Mouse (Mus musculus) thymus, adult 2 months (tissue): ENCODE measurements around the gene Cdc42bpg. TPM values are rescaled to one million over a fixed set of nuclear protein-coding genes. Genes with fewer than 3 reads are reported as not detected.

ENCODE experiments used
- DNase-seq: peaks from one replicate; pipeline ENCODE4 v3.0.0; 2021
- H3K27ac ChIP-seq: fragments of 200-500 bp; 2 replicates; pipeline ENCODE4 v1.5.1; 2012; ENCODE audit warnings: low read length, control low read depth; ENCODE audit not compliant: control insufficient read depth, insufficient read depth
- H3K27me3 ChIP-seq: fragments of 200-500 bp; 2 replicates; pipeline ENCODE4 v1.6.1; 2012; ENCODE audit warnings: mild to moderate bottlenecking, low read length, moderate library complexity, mixed read lengths; ENCODE audit not compliant: control insufficient read depth, insufficient read depth
- H3K36me3 ChIP-seq: fragments of 200-500 bp; 2 replicates; pipeline ENCODE4 v1.6.1; 2012; ENCODE audit warnings: mild to moderate bottlenecking, low read length, moderate library complexity; ENCODE audit not compliant: control insufficient read depth, insufficient read depth
- H3K4me1 ChIP-seq: fragments of 200-500 bp; replicated peaks from 2 replicates; pipeline ENCODE4 v1.6.1; 2012; ENCODE audit warnings: low read length; ENCODE audit not compliant: control insufficient read depth, insufficient read depth
- H3K4me3 ChIP-seq: fragments of 200-500 bp; 2 replicates; pipeline ENCODE4 v1.5.1; 2012; ENCODE audit warnings: mild to moderate bottlenecking, low read length, control low read depth, moderate library complexity; ENCODE audit not compliant: control insufficient read depth, insufficient read depth
- CTCF ChIP-seq: fragments of 200-500 bp; IDR thresholded peaks from 2 replicates; pipeline ENCODE4 v1.5.1; 2012; ENCODE audit warnings: mild to moderate bottlenecking, control low read depth, low read length, moderate library complexity, borderline replicate concordance; ENCODE audit not compliant: control insufficient read depth, poor library complexity, insufficient read depth; ENCODE audit errors: extremely low read depth
- POLR2A ChIP-seq: fragments of 200-500 bp; IDR thresholded peaks from 2 replicates; pipeline ENCODE4 v1.6.1; 2012; ENCODE audit warnings: mild to moderate bottlenecking, low read length, control low read depth, moderate library complexity; ENCODE audit not compliant: control insufficient read depth, poor library complexity, insufficient read depth; ENCODE audit errors: extremely low read depth
- WGBS: fragments of 180-500 bp; shearing (Covaris S2); methylation state at CpG from one replicate; pipeline ENCODE4 v1.1.7; 2018; 5-methylcytosine and 5-hydroxymethylcytosine counted together
- polyA plus RNA-seq: library from polyadenylated mRNA; depleted of rRNA; stranded (reverse); fragments of >200 nt; gene quantifications from 2 replicates; pipeline ENCODE4 v1.2.3, GENCODE M21; 2012; rRNA removed

The Cdc42bpg gene
- 12.8 and 12.9 TPM in 2 replicates for polyA plus RNA-seq

DNA sequence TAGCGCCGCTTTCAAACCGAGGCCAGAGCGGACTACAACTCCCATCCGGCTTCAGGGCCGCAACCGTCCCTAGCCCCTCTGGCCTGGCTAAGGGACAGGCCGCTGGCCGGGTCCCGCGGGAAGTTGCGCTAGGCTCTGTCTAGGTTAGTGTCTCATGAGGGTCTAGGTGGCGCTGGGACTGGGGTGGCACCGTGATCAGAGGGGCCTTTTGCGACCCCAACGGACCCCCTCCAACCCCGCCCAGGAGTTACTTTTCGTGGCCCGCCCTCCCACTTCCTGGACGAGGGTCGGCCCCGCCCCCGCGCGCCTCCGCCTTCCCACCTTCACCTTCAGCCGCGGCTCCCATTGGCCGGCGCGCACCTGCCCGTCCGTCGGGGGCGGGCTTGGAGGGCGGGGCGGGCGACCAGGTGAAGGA lies at the start of gene Cdc42bpg:
TSS of gene Cdc42bpg (plus strand) at position 320 of the 415 bp plus-strand sequence.
- Histone ChIP-seq H3K4me1 (peaks cover 13% of the 10 kb centered on the region), H3K36me3 (no peaks in the 10 kb centered on the region), H3K4me3 (peak within 1 kb of the TSS; percentile 46), H3K27me3 (no peaks in the 10 kb centered on the region), H3K27ac (peak within 1 kb of the TSS; percentile 71)
- no peak for TF ChIP-seq CTCF
- no peak for TF ChIP-seq POLR2A
- peak; percentile 91 for DNase-seq
- 3% methylated on average over 34 of the region's 38 CpGs for WGBS

DNA sequence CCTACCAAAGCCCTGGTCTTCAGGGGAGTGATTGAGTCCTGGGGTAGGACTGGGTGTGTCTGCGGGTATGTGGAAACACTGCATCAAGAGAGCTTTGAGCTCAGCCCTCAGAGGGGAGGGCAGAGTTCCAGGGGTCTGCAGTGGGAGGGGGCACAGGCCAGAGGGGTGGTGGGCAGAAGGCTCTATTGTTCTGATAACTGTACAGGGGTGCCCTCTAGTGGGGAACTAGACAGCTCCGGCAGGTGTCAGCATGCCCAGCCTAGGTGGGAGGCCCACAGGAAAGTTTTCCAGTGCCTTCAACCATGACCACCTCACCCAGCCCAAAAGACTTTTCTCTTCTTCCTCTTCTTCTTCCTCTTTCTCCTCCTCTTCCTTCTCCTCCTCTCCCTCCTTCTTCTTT lies 45.8 kb upstream of the Cdc42bpg start:
- Histone ChIP-seq H3K27ac (no peak overlapping the region), H3K4me3 (no peak overlapping the region), H3K4me1 (no peaks in the 10 kb centered on the region), H3K36me3 (peaks cover 23% of the 10 kb centered on the region), H3K27me3 (no peaks in the 10 kb centered on the region)
- peak; percentile 49 for DNase-seq
- whole genome bisulfite sequencing, result 76% methylated on average over 2 of the region's 2 CpGs
- no peak for TF ChIP-seq POLR2A
- peak; percentile 54; the same call in 1 of the 2 replicates for TF ChIP-seq CTCF

DNA sequence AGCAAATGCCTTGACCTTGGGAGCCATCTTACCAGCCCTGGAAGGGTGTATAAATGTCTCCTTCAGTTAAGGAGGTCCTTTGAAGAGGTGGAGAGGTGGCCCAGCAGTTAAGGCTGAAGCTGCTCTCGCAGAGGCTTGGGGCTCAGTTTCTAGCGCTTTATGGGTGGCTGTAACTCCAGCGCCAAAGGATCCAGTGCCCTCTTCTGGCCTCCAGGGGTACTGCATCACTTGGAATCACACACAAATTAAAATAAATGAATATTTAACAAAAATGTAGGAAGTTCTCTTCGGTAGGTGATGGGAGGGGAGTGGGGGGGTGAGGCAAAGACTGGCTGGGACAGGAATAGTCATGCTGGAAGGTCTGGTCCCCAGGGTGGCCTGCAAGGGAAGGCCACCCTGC lies 45.3 kb upstream of the Cdc42bpg start:
- TF ChIP-seq CTCF, result no peak
- no peak for TF ChIP-seq POLR2A
- Histone ChIP-seq H3K4me3 (no peak overlapping the region), H3K27ac (no peak overlapping the region), H3K4me1 (no peaks in the 10 kb centered on the region), H3K36me3 (peaks cover 18% of the 10 kb centered on the region), H3K27me3 (no peaks in the 10 kb centered on the region)
- no peak for DNase-seq
- WGBS, result 91% methylated on average over 4 of the region's 4 CpGs

DNA sequence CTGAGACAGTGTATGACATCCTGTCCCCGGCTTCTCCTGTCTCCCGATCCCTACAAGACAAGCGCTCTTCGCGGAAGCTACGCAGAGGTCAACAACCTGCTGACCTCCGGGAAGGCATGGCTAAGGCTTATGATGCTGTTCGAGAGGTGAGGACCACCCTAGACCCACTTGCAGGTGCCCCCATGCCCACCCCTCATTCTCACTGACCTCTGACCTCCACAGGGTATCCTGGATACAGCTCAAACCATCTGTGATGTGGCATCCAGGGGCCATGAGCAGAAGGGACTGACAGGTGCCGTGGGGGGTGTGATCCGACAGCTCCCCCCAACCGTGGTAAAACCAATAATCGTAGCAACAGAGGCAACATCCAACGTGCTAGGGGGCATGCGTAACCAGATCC lies 44.9 kb upstream of the Cdc42bpg start:
- peaks cover 14% of the 10 kb centered on the region for H3K36me3 ChIP-seq
- no peak for TF ChIP-seq CTCF
- TF ChIP-seq POLR2A, result no peak
- H3K27ac ChIP-seq, result no peak overlapping the region
- H3K27me3 ChIP-seq, result no peaks in the 10 kb centered on the region
- H3K4me3 ChIP-seq, result no peak overlapping the region
- WGBS, result 97% methylated on average over 14 of the region's 14 CpGs
- no peak for DNase-seq
- H3K4me1 ChIP-seq, result no peaks in the 10 kb centered on the region

DNA sequence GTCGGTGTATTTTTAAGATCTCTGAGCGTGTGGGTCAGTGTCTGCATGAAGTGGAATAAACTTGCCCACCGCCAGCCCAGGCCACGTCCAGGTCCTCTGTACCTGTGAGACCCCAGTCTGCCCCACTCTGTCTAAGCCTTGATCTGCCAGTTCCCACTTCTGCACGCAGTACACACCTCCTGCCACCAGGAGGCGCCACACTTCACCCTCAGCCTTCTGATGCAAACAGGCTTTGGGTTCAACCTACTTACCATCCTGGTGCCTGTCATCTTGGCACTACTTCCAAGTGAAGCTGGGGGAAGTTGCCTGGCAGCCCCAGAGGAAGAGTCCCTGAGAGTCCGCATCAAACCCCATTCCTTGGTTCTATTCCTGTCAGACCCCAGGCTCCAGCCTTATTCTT lies 44.0 kb upstream of the Cdc42bpg start:
- no peak for TF ChIP-seq POLR2A
- TF ChIP-seq CTCF, result peak; percentile 92; the same call in 1 of the 2 replicates
- H3K4me3 ChIP-seq, result no peak overlapping the region
- peaks cover 13% of the 10 kb centered on the region for H3K36me3 ChIP-seq
- no peaks in the 10 kb centered on the region for H3K27me3 ChIP-seq
- peak; percentile 75 for DNase-seq
- no peak overlapping the region for H3K27ac ChIP-seq
- WGBS, result 67% methylated on average over 7 of the region's 7 CpGs
- no peaks in the 10 kb centered on the region for H3K4me1 ChIP-seq

DNA sequence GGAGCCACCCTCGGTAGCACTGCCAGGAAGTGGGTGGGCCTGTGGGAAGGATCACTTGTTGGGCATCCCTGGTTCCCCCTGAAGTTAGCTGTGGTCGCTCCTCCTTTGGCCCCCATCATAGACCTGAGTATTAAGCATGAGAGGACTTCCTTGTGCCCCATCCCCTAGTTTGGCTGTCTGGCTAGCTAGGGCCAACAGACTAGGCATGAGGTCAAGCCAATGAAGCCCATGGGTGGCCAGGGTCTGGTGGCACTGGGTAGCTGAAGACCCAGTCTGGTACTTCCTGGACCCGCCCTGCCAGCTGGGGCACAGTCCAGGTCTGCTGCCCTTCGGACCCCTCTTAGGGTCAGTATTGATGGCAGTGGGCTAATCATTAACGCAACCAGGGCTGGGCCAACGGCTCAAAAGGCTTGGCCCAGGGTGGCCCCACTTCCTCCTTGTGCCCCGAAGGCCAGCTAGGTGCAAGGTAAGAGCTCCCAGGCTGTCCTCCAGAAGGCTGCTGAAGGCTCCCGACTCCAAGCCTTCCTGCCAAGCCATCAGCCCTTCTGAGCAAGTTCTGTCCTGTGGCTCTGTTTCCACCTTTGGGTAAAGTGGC lies 43.3 kb upstream of the Cdc42bpg start:
- Histone ChIP-seq H3K27ac (no peak overlapping the region), H3K4me3 (no peak overlapping the region), H3K27me3 (no peaks in the 10 kb centered on the region), H3K4me1 (no peaks in the 10 kb centered on the region), H3K36me3 (peaks cover 6% of the 10 kb centered on the region)
- TF ChIP-seq POLR2A (no peak), CTCF (no peak)
- no peak for DNase-seq
- whole genome bisulfite sequencing, result 77% methylated on average over 8 of the region's 8 CpGs
